21 mouse cellular contexts compared by ENCODE assay signal in the genomic region with DNA sequence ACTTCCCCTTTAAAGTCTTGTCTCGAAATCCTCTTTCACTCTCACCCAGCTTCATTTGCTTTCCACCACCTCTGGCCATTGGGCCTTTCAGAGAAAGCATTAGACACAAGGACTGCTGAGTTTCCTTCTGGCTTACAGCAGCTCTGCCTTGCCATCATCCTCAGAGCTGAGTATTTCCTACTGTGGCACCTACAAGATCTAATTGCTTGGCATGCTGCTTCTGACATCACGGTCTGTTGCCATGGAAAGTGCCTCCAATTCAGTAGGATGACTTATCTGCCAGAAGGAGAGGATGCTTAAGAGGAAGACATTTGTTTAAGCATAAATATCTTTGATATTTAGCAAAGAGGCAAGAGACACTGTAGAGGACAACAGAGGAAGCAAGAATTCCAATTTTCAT.
DNase-seq lines count a peak whose midpoint lies in the region; ATAC-seq and TF ChIP-seq lines count a peak whose summit lies in the region.
"Had no signal": no experiment of that assay in that cellular context is flagged by ENCODE, and none has a peak within 500 bp of the region (broad histone marks: within the 10 kb centered on the region; RNA-seq: fewer than 3 reads in every experiment).

No protein-coding gene starts in this region.

- no peaks in the 10 kb centered on the region for H3K4me1 ChIP-seq in cerebellum, adult 2 months (ENCODE audit: control insufficient read depth, insufficient read depth, low read length)
- H3K4me1 ChIP-seq: embryonic facial prominence, embryonic 12.5 days; hindbrain, embryonic 10.5 days; liver, embryonic 13.5 days; lung, embryonic 15.5 days; midbrain, embryonic 13.5 days had no signal

- DNase-seq in cerebellum, adult 2 months: no peak
- DNase-seq in layer of hippocampus, adult 2 months (ENCODE audit: low spot score in 2 of 2): peak; percentile 35 to 67
- no peak for DNase-seq in layer of hippocampus, postnatal 25 days (ENCODE audit: extremely low spot score in 1 of 2, low spot score in 1 of 2)
- DNase-seq in brain, embryonic 14.5 days (ENCODE audit: low read depth): peak; percentile 59
- peak; percentile 20 to 23 for DNase-seq in left cerebral cortex, postnatal 36 days (ENCODE audit: low spot score in 2 of 2)
- no peak for DNase-seq in gastrocnemius, postnatal 10 days
- DNase-seq: adrenal gland, adult 2 months; cerebellum, adult 8-10 months; gastrocnemius, postnatal 25 days; kidney, adult 9 months; liver, embryonic 13.5 days; retina, postnatal 1 day; thymus, postnatal 14 days had no signal

- intact Hi-C loops in left cerebral cortex, postnatal 36 days (cut with DNase I): loop anchor here (2.0 to 5.0 kb wide), 2 partner anchors 67 to 235 kb away; partner anchors contain the start of gene C1ql3

- no peaks in the 10 kb centered on the region for H3K27me3 ChIP-seq in cerebellum, adult 2 months (ENCODE audit: control insufficient read depth, insufficient read depth, low read length)
- H3K27me3 ChIP-seq: embryonic facial prominence, embryonic 12.5 days; liver, embryonic 13.5 days; lung, embryonic 15.5 days; midbrain, embryonic 13.5 days had no signal

- no peak overlapping the region for H3K4me3 ChIP-seq in cerebellum, adult 2 months (replicated peaks; ENCODE audit: insufficient read depth, low read depth, low read length)
- no peak overlapping the region for H3K4me3 ChIP-seq in layer of hippocampus, adult 2 months
- H3K4me3 ChIP-seq: embryonic facial prominence, embryonic 12.5 days; hindbrain, embryonic 10.5 days; liver, embryonic 13.5 days; lung, embryonic 15.5 days; midbrain, embryonic 13.5 days; myocyte had no signal

- peak; percentile 26; the same call in 1 of the 2 replicates for ATAC-seq in cerebellum, adult (ENCODE audit: insufficient number of reproducible peaks, low FRiP score, low TSS enrichment)
- no peak for ATAC-seq in erythroblast, adult 5-6 weeks (replicated peaks; ENCODE audit: low FRiP score, poor library complexity, severe bottlenecking)
- ATAC-seq: midbrain, embryonic 13.5 days had no signal

- 30% methylated on average over 2 of the region's 2 CpGs for WGBS in cerebellum, adult 2 months

- TF ChIP-seq POLR2A in cerebellum, adult 2 months (IDR thresholded peaks at IDR 0.05; ENCODE audit: borderline replicate concordance, insufficient read depth, low read length): no peak
- TF ChIP-seq POLR2A in brain, embryonic 14.5 days (IDR thresholded peaks at IDR 0.05; ENCODE audit: borderline replicate concordance, extremely low read depth, insufficient read depth, insufficient read length, poor library complexity, severe bottlenecking): no peak

- H3K27ac ChIP-seq in cerebellum, adult 2 months (ENCODE audit: insufficient read depth, low read length): no peak overlapping the region
- H3K27ac ChIP-seq in layer of hippocampus, adult 2 months: peak overlapping the region; percentile 67
- H3K27ac ChIP-seq: embryonic facial prominence, embryonic 12.5 days; hindbrain, embryonic 10.5 days; liver, embryonic 13.5 days; lung, embryonic 15.5 days; midbrain, embryonic 13.5 days; stomach, postnatal 0 days had no signal

- TF ChIP-seq CTCF in cerebellum, adult 2 months (IDR thresholded peaks at IDR 0.05; ENCODE audit: borderline replicate concordance, insufficient read depth, low read depth, low read length): no peak
- no peak for TF ChIP-seq CTCF in layer of hippocampus, adult 2 months (conservative IDR thresholded peaks at IDR 0.05)
- no peak for TF ChIP-seq CTCF in brain, embryonic 14.5 days (IDR thresholded peaks at IDR 0.05; ENCODE audit: borderline replicate concordance, extremely low read depth, insufficient read depth, insufficient read length)

Comparison
In these comparisons a context has a peak if more than half of its experiments do, and no peak if none do; other contexts are left out.
1. DNase-seq: peak in layer of hippocampus, adult 2 months (2 of 2), brain, embryonic 14.5 days (single experiment) and left cerebral cortex, postnatal 36 days (2 of 2); none in cerebellum, adult 2 months (0 of 2), layer of hippocampus, postnatal 25 days (0 of 2) and gastrocnemius, postnatal 10 days (single experiment).